Mouse (Mus musculus): Measurements from ENCODE around the gene Phlda1. TPM values are rescaled to one million over a fixed set of nuclear protein-coding genes. Genes with fewer than 3 reads are reported as not detected.

Phlda1 gene
- 12.6 and 15.3 TPM in 2 replicates for polyA plus RNA-seq (2011; ENCODE audit: insufficient read depth, insufficient read length, low read depth, missing spikeins)

DNA sequence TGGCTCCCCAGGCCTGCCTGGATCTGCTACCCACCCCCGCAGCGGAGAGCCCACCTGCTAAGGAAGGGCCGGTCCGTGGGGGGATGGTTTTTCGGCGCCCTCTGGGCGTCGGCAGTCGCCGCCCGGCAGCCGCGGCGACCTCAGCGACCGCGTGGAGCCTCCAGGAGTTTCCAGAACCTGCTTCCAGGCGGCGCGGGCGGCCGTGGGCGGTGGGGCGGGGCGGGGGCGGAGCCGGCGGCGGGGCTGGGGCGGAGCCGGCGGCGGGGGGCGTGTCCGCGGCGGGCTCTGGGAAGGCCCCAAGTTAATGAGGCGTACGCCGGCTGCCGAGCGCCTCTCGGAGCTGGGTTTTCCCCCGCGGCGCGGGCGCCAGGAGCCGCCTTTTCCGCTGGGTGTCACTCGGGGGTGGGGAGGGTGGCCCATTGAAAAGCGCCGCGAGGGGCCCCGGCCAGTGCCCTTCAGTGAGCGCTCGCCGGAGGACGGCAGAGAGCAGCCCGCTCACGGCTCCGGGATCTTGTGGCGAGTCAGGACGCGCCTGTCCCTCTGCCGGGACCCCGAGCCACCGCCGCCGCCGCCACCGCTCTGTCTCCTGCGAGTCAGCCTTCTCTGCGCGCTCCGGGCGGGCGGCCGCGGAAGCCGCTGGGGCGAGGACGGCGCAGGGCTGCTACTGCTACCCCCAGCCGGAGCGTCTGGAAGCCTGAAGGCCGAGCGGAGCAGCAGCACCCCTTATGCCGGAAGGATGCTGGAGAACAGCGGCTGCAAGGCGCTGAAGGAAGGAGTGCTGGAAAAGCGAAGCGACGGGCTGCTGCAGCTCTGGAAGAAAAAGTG is at the start of gene Phlda1:
Phlda1 (plus strand) TSS at position 186 of the 825 bp plus-strand sequence.
- Histone ChIP-seq H3K4me1 (ENCODE audit: control insufficient read depth, insufficient read depth, low read length) (no peaks in the 10 kb centered on the region), H3K27ac (ENCODE audit: insufficient read depth, low read length) (no peak within 1 kb of the TSS), H3K9me3 (replicated peaks; ENCODE audit: control insufficient read depth, insufficient read depth, low read length, poor library complexity, severe bottlenecking) (no peaks in the 10 kb centered on the region), H3K36me3 (ENCODE audit: control insufficient read depth, insufficient read depth, low read length, poor library complexity, severe bottlenecking) (no peaks in the 10 kb centered on the region), H3K9ac (ENCODE audit: low read depth, poor library complexity, severe bottlenecking) (peak within 1 kb of the TSS; percentile 74), H3K27me3 (ENCODE audit: control insufficient read depth, insufficient read depth, low read length, poor library complexity, severe bottlenecking) (no peaks in the 10 kb centered on the region), H3K4me3 (ENCODE audit: low read depth, low read length) (peak within 1 kb of the TSS; percentile 85)
- TF ChIP-seq POLR2A (IDR thresholded peaks at IDR 0.05; ENCODE audit: insufficient read depth, low read length): peak; percentile 12
- TF ChIP-seq CTCF (IDR thresholded peaks at IDR 0.05; ENCODE audit: low read depth, low read length): no peak

DNA sequence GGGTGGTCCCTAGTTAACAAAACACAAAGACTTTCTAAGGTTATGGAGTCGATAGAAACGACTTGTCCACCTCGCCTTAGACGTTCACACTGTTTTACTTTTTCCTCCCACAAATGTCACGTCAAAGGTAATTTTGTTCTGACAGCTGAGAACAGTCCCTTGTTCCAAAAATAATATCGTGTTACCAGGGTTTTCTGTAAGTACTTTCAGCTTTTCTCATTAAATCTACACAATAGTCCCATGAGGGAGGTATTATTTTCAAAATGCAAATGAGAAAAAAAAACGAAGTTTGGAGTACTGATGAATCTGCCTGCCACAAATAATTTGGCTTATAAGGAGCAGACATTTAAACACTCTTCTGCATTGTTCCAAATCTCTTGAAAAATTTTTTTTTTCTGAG is 48.0 kb upstream of the Phlda1 start:
- no peaks in the 10 kb centered on the region for H3K9me3 ChIP-seq (replicated peaks; ENCODE audit: control insufficient read depth, insufficient read depth, low read length, poor library complexity, severe bottlenecking)
- no peak overlapping the region for H3K4me3 ChIP-seq (ENCODE audit: low read depth, low read length)
- H3K27ac ChIP-seq (ENCODE audit: insufficient read depth, low read length): no peak overlapping the region
- no peaks in the 10 kb centered on the region for H3K36me3 ChIP-seq (ENCODE audit: control insufficient read depth, insufficient read depth, low read length, poor library complexity, severe bottlenecking)
- H3K4me1 ChIP-seq (ENCODE audit: control insufficient read depth, insufficient read depth, low read length): no peaks in the 10 kb centered on the region
- no peak overlapping the region for H3K9ac ChIP-seq (ENCODE audit: low read depth, poor library complexity, severe bottlenecking)
- H3K27me3 ChIP-seq (ENCODE audit: control insufficient read depth, insufficient read depth, low read length, poor library complexity, severe bottlenecking): no peaks in the 10 kb centered on the region
- TF ChIP-seq POLR2A (IDR thresholded peaks at IDR 0.05; ENCODE audit: insufficient read depth, low read length) (no peak), CTCF (IDR thresholded peaks at IDR 0.05; ENCODE audit: low read depth, low read length) (no peak), EP300 (IDR thresholded peaks at IDR 0.05; ENCODE audit: insufficient read depth, low read depth, low read length) (no peak)

DNA sequence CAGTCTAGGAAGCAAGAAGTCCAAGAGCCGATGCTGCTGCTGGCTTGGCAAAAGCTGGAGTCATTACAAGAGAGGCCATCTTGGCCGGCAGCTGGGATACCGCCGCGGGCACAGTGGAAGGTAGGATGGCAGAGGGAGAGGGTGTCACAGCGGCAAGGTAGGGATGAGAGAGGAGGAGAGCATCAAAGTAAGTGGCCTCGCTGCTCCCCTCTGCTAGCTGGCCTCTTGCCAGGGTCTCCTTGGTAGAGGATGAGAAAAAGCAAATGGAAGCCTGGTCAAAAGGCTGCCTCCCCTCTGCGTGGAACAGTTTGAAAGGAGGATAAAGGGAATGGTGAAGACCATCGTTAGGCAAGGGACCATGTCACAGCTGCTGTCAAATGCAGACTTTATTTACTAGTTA is 47.0 kb upstream of the Phlda1 start:
- Histone ChIP-seq H3K27ac (ENCODE audit: insufficient read depth, low read length) (no peak overlapping the region), H3K36me3 (ENCODE audit: control insufficient read depth, insufficient read depth, low read length, poor library complexity, severe bottlenecking) (no peaks in the 10 kb centered on the region), H3K9me3 (replicated peaks; ENCODE audit: control insufficient read depth, insufficient read depth, low read length, poor library complexity, severe bottlenecking) (no peaks in the 10 kb centered on the region), H3K4me1 (ENCODE audit: control insufficient read depth, insufficient read depth, low read length) (no peaks in the 10 kb centered on the region), H3K4me3 (ENCODE audit: low read depth, low read length) (no peak overlapping the region), H3K9ac (ENCODE audit: low read depth, poor library complexity, severe bottlenecking) (no peak overlapping the region), H3K27me3 (ENCODE audit: control insufficient read depth, insufficient read depth, low read length, poor library complexity, severe bottlenecking) (no peaks in the 10 kb centered on the region)
- TF ChIP-seq CTCF (IDR thresholded peaks at IDR 0.05; ENCODE audit: low read depth, low read length) (no peak), EP300 (IDR thresholded peaks at IDR 0.05; ENCODE audit: insufficient read depth, low read depth, low read length) (no peak), POLR2A (IDR thresholded peaks at IDR 0.05; ENCODE audit: insufficient read depth, low read length) (no peak)

DNA sequence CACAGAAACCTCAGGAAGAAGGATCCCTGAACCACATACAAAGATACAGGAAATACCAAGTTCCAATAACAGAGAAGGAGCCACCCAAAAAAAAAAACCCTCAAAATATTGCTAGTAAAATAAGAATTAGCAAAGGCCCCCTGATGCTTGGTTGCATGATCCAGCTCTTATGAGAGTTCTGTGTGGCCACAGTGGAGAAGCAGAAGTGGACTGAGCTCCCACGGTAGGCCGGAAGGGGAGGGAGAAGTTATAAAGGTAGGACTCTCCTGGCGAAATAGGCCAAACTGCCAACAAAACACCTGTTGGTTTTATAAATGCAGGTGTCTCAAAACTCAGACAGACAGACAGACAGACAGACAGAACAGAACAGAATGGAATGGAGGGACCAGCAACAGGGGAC is 46.2 kb upstream of the Phlda1 start:
- Histone ChIP-seq H3K9ac (ENCODE audit: low read depth, poor library complexity, severe bottlenecking) (no peak overlapping the region), H3K27me3 (ENCODE audit: control insufficient read depth, insufficient read depth, low read length, poor library complexity, severe bottlenecking) (no peaks in the 10 kb centered on the region), H3K9me3 (replicated peaks; ENCODE audit: control insufficient read depth, insufficient read depth, low read length, poor library complexity, severe bottlenecking) (no peaks in the 10 kb centered on the region), H3K36me3 (ENCODE audit: control insufficient read depth, insufficient read depth, low read length, poor library complexity, severe bottlenecking) (no peaks in the 10 kb centered on the region), H3K4me1 (ENCODE audit: control insufficient read depth, insufficient read depth, low read length) (no peaks in the 10 kb centered on the region), H3K4me3 (ENCODE audit: low read depth, low read length) (no peak overlapping the region), H3K27ac (ENCODE audit: insufficient read depth, low read length) (no peak overlapping the region)
- no peak for TF ChIP-seq POLR2A (IDR thresholded peaks at IDR 0.05; ENCODE audit: insufficient read depth, low read length)
- no peak for TF ChIP-seq EP300 (IDR thresholded peaks at IDR 0.05; ENCODE audit: insufficient read depth, low read depth, low read length)
- TF ChIP-seq CTCF (IDR thresholded peaks at IDR 0.05; ENCODE audit: low read depth, low read length): no peak

DNA sequence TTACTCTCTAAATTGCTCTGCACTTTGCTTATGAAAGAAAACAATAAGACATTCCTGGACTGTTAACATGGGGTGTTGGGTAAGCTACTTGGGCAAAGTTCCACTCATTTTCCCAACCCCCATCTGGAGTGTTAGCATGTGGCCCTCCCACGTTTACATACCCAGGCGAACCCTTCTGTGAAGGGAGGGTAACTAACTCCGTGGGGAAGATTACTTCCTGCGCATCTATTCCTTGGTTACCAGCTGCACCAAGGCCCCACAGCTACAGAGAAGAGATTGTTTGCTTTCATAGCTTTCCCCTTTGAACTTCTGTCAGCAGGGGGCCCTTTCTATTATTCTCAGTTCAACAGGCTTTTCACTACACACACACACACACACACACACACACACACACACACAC is 45.7 kb upstream of the Phlda1 start:
- H3K36me3 ChIP-seq (ENCODE audit: control insufficient read depth, insufficient read depth, low read length, poor library complexity, severe bottlenecking): no peaks in the 10 kb centered on the region
- H3K27ac ChIP-seq (ENCODE audit: insufficient read depth, low read length): no peak overlapping the region

DNA sequence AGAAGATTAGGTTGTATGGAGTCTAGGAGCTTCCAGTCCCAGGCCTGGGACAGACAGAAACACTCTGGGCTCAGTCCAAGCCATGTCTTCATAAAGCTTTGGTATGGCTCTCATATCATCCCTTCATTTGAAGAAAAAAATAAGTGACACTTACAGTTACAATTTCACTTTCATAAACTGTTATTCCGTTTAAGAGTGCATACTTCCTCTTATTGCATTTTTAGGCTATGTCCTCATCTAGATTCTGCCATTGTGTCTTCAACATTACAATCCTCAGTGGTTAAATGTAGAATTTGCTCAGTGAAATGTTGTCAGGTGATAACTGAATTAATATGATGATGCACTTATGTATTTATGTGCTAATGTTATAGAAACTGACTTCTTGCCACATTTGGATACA is 41.3 kb upstream of the Phlda1 start:
- H3K27me3 ChIP-seq (ENCODE audit: control insufficient read depth, insufficient read depth, low read length, poor library complexity, severe bottlenecking): no peaks in the 10 kb centered on the region
- H3K9me3 ChIP-seq (replicated peaks; ENCODE audit: control insufficient read depth, insufficient read depth, low read length, poor library complexity, severe bottlenecking): no peaks in the 10 kb centered on the region
- no peak overlapping the region for H3K9ac ChIP-seq (ENCODE audit: low read depth, poor library complexity, severe bottlenecking)
- H3K4me3 ChIP-seq (ENCODE audit: low read depth, low read length): no peak overlapping the region
- no peak for TF ChIP-seq EP300 (IDR thresholded peaks at IDR 0.05; ENCODE audit: insufficient read depth, low read depth, low read length)
- no peak for TF ChIP-seq CTCF (IDR thresholded peaks at IDR 0.05; ENCODE audit: low read depth, low read length)
- TF ChIP-seq POLR2A (IDR thresholded peaks at IDR 0.05; ENCODE audit: insufficient read depth, low read length): no peak
- H3K27ac ChIP-seq (ENCODE audit: insufficient read depth, low read length): no peak overlapping the region
- H3K4me1 ChIP-seq (ENCODE audit: control insufficient read depth, insufficient read depth, low read length): no peaks in the 10 kb centered on the region
- no peaks in the 10 kb centered on the region for H3K36me3 ChIP-seq (ENCODE audit: control insufficient read depth, insufficient read depth, low read length, poor library complexity, severe bottlenecking)

More for the DNA sequence above, 45.7 kb upstream of the Phlda1 start:
- Histone ChIP-seq H3K27me3 (ENCODE audit: control insufficient read depth, insufficient read depth, low read length, poor library complexity, severe bottlenecking) (no peaks in the 10 kb centered on the region), H3K4me1 (ENCODE audit: control insufficient read depth, insufficient read depth, low read length) (no peaks in the 10 kb centered on the region), H3K4me3 (ENCODE audit: low read depth, low read length) (no peak overlapping the region), H3K9ac (ENCODE audit: low read depth, poor library complexity, severe bottlenecking) (no peak overlapping the region), H3K9me3 (replicated peaks; ENCODE audit: control insufficient read depth, insufficient read depth, low read length, poor library complexity, severe bottlenecking) (no peaks in the 10 kb centered on the region)
- TF ChIP-seq CTCF (IDR thresholded peaks at IDR 0.05; ENCODE audit: low read depth, low read length) (no peak), POLR2A (IDR thresholded peaks at IDR 0.05; ENCODE audit: insufficient read depth, low read length) (no peak), EP300 (IDR thresholded peaks at IDR 0.05; ENCODE audit: insufficient read depth, low read depth, low read length) (no peak)
